Mouse (Mus musculus): ENCODE data around the gene Zzz3.

Gene Zzz3

GRCm38 (mm10) chr3:152395350-152396277, at the start of gene Zzz3:
TSS of gene Zzz3 (plus strand) at chr3:152395473.
- peak; percentile 88 for DNase-seq

GRCm38 (mm10) chr3:152345732-152346632, 49.3 kb upstream of the Zzz3 start, which contains the start of gene Usp33:
TSS of gene Usp33 (plus strand) at chr3:152346478.
- DNase-seq = peak; percentile 92 to 95

- DNase-seq = peak in 1 of 2 experiments; percentile 38
Measured at GRCm38 (mm10) chr3:152346633-152347141, 48.6 kb upstream of the Zzz3 start.

GRCm38 (mm10) chr3:152347227-152347626, 48.0 kb upstream of the Zzz3 start:
- DNase-seq = no peak

GRCm38 (mm10) chr3:152348011-152348830, 47.1 kb upstream of the Zzz3 start:
- no peak for DNase-seq

DNA sequence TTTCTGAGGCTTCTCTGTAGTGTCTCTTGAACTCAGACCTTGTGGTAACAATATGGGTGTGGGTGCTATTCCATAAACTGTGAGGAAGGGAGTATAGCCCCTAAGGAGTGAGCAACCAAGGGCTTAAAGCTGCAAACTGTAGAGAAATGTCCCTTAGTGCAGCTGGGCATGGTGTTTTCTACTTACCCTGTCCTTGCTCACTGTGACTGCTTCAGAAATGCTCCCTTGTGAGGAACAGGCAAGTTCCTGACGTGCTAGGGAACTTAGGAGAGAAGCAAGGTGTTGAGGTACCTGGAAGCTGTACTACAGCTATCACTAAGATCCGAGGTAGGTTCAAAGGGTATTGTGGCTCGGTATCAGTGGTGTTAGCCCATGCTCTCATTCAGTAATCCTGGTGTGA, 44.8 kb upstream of the Zzz3 start:
- DNase-seq = no peak

DNA sequence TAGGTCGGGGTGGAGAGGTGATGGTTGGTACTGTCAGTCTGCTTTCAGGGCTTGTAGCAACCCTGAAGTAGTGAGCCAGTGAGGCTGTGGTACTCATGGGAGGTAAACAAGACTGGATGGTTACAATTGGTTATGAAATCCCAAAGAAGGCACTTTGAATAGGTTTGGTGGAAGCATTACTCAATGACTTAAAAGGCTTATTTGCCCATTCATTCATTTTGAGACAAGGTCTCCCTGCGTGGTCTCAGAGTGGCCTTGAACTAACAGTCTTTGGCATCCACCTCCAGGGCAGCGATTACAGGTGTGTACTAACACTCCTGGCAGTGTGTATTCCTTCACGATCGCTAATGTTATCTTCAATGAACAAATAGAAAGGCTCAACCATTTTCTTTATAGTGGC, 44.3 kb upstream of the Zzz3 start:
- no peak for DNase-seq

DNA sequence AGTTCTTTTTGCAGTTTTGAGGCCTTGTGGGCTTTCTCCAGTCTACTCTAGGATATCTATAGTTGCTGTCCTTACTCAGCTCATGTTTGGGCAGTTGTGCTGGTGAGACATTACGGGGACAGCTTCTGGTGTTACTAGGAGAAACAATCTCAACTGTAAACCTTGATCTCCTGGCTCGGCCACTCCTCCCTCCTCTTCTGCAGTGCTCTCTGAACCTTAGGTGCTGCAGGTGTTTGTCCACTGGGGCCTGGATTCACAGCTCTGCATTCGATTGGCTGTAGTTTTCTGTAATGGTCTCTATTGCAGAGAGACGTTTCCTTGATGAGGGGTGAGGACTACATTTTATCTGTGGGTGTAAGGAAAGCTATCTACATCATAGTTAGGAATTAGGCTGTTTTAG, 43.0 kb upstream of the Zzz3 start:
- no peak for DNase-seq

DNA sequence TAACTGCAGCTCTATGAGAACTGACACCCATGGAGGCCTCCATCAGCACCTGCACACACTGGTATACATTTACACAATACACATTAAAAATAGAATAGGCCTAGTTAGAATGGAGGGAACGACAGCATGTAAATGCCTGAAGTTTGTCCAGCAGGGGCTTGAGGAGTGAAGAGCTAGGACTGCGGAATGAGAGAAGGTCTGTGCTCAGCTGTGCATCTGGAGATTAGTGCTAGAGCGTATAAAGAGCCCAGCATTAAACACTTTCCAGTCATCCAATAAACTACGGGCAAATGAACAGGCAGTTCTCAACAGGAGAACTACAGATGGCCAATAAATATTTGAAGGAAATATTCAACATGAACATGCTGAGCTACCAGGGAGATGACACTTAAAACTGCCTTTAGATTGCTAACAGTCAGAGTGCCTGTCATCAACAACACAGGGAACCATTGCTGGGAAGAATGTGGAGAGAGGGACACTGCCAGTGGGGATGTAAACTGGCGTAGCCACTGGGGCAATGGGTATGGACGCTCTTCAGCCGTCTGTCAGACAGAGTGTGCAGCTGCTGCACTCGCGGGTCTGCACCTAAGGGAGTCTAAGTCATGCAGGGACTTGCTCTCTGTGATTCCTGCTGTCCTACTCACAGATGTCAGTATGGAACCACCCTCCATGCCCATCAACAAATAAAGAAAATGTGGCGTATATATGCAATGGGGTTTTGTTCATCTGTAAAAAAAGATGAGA, 41.7 kb upstream of the Zzz3 start:
- no peak for DNase-seq

- DNase-seq = no peak
Measured at GRCm38 (mm10) chr3:152355361-152355760, 39.9 kb upstream of the Zzz3 start.

DNA sequence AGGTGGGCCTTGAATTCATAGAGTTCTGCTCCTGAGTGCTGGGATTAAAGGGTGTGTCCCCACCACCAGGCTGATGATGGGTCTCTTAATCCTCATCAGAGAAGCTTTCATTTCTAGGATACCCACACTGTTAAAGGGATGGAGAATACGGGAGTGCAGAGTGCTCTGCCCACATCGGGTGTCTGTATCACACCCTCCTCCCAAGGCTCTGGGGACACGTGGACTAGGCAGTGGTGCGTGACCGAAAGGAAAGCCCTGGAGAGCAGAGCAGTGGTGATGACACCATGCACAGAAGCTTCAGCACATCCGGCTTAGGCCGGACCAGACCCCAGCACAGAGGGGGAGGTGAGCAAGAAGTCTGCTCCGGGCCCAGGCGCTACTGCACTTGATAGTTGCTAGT, 38.5 kb upstream of the Zzz3 start:
- no peak for DNase-seq

DNA sequence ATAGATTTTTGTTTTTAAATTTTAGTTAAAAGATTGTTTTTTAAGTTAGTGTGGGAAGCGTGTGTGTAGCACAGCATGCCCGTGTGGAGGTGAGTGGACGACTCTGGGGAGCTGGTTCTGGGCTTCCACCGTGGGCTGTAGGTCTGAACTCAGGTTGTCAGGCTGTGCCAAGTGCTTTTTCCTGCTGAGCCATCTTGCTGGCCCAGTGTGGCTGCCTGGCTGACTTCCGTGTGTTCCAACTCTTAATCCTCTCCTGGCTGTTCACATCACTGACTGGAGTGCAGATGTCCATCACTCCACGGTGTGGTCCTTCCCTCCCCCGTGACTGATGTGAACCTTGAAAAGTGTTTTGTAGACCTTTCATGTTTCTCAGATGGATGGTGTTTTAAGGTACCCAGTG, 36.1 kb upstream of the Zzz3 start:
- DNase-seq = no peak

- DNase-seq = no peak
Measured at GRCm38 (mm10) chr3:152364181-152364580, 31.1 kb upstream of the Zzz3 start.

- no peak for DNase-seq
Measured at GRCm38 (mm10) chr3:152376063-152376462, 19.2 kb upstream of the Zzz3 start.

GRCm38 (mm10) chr3:152384106-152384505, 11.2 kb upstream of the Zzz3 start:
- no peak for DNase-seq

GRCm38 (mm10) chr3:152396278-152396987, 1.2 kb downstream of the Zzz3 start:
- DNase-seq = peak; percentile 96 to 97

GRCm38 (mm10) chr3:152396988-152397314, 1.7 kb downstream of the Zzz3 start:
- DNase-seq = no peak

DNA sequence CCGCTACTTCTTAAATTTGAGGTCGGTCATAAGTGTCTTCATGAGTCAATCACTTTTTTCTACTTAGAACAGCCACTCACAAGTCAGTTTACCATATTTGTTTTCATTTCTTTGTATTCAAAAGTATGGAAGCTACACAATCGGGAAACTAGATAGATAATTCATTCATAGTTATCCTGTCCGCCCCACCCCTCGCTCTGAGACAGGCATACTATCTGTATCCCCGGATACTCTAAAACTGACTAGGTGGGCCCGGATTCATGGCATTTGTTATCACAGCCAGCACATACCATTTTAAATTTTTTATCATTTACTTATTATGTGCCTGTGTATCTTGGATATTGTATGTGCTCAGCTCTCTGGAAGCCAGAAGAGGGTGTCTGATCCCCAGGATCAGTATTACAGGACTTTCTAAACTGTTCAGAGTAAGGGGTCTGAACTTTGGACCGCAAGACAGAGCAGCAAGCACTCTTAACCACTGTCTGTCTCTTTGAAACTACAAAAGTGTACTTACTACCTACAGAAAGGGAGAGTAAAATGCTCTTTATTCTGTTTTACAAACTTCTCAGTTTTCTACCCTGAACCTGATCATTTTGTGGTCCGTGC, 2.2 kb downstream of the Zzz3 start:
- peak in 1 of 2 experiments; percentile 26 for DNase-seq

DNA sequence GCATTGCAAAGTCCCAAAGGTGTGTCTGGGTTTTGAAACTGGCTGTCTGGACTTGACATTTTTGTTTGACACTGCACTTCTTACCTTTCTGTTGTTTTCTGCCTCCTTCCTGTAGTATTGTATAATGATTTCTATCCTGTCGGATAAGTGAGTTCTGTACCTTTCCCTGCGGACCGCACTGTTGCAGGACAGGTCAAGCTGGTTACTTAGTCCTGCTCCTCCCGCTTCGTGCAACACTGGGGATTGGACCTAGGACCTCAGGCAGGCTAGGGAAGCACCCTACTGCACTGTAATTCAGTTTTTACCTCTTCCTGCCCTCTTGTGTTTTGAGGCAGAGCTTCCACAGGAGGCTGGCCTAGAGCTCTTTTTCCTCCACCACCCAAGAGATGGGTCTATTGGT, 5.2 kb downstream of the Zzz3 start:
- peak; percentile 32 to 46 for DNase-seq

DNA sequence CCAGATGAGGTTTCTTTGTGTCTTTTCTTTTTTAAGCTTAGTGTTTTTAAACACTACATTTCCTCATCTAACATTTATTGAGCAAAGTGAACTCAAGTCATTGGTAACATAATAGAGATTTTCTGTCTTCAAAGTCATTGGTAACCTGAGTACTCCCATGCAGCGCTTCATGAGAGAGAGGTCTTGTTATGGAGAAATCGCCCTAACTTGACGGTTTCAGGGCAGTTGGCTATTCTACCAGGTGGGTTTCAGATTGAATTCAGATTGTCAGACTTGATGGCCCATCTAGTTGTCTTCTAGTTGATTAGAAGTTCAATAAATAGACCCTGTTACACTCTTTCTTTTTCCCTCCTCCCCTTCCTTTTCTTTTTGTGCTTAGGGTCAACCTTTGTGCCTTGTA, 5.6 kb downstream of the Zzz3 start:
- no peak for DNase-seq

Measured in kidney, adult 8-10 months (tissue).